Mouse (Mus musculus): ENCODE data around the gene Kdelc2. TPM values are rescaled to one million over a fixed set of nuclear protein-coding genes. Genes with fewer than 3 reads are reported as not detected.
A peak's percentile ranks its signal among the peaks of the same experiment; 100 is the strongest.

Kdelc2 gene
- polyA plus RNA-seq (2012; rRNA removed) = 1.6 and 1.8 TPM in 2 replicates

- Histone ChIP-seq H3K36me3 (ENCODE audit: control insufficient read depth, insufficient read depth, low read length) (no peaks in the 10 kb centered on the region), H3K27ac (ENCODE audit: control insufficient read depth, insufficient read depth, low read length) (no peak within 1 kb of the TSS), H3K4me1 (replicated peaks; ENCODE audit: control insufficient read depth, insufficient read depth, low read length) (peaks cover 7% of the 10 kb centered on the region), H3K4me3 (ENCODE audit: control insufficient read depth, insufficient read depth, low read length) (peak within 1 kb of the TSS; percentile 43), H3K27me3 (ENCODE audit: control insufficient read depth, insufficient read depth, low read length) (no peaks in the 10 kb centered on the region; the same call in 1 of the 2 replicates)
- 3% methylated on average over 75 of the region's 75 CpGs for WGBS
- DNase-seq = peak; percentile 10
- TF ChIP-seq POLR2A (IDR thresholded peaks at IDR 0.05; ENCODE audit: control insufficient read depth, extremely low read depth, insufficient read depth, low read length, poor library complexity) (no peak), CTCF (IDR thresholded peaks at IDR 0.05; ENCODE audit: borderline replicate concordance, control insufficient read depth, extremely low read depth, insufficient read depth, low read length, poor library complexity) (no peak)
Observed at GRCm38 (mm10) chr9:53383951-53384866, at the start of gene Kdelc2. Kdelc2 (plus strand) TSS chr9:53384025.

GRCm38 (mm10) chr9:53335131-53335530, 48.7 kb upstream of the Kdelc2 start:
- 94% methylated on average over 3 of the region's 3 CpGs for WGBS
- Histone ChIP-seq H3K4me1 (replicated peaks; ENCODE audit: control insufficient read depth, insufficient read depth, low read length) (no peaks in the 10 kb centered on the region), H3K36me3 (ENCODE audit: control insufficient read depth, insufficient read depth, low read length) (no peaks in the 10 kb centered on the region), H3K4me3 (ENCODE audit: control insufficient read depth, insufficient read depth, low read length) (no peak overlapping the region), H3K27me3 (ENCODE audit: control insufficient read depth, insufficient read depth, low read length) (no peaks in the 10 kb centered on the region), H3K27ac (ENCODE audit: control insufficient read depth, insufficient read depth, low read length) (no peak overlapping the region)
- no peak for TF ChIP-seq CTCF (IDR thresholded peaks at IDR 0.05; ENCODE audit: borderline replicate concordance, control insufficient read depth, extremely low read depth, insufficient read depth, low read length, poor library complexity)
- no peak for TF ChIP-seq POLR2A (IDR thresholded peaks at IDR 0.05; ENCODE audit: control insufficient read depth, extremely low read depth, insufficient read depth, low read length, poor library complexity)
- no peak for DNase-seq

GRCm38 (mm10) chr9:53339603-53340002, 44.2 kb upstream of the Kdelc2 start:
- 91% methylated on average over 7 of the region's 7 CpGs for WGBS
- TF ChIP-seq CTCF (IDR thresholded peaks at IDR 0.05; ENCODE audit: borderline replicate concordance, control insufficient read depth, extremely low read depth, insufficient read depth, low read length, poor library complexity) (no peak), POLR2A (IDR thresholded peaks at IDR 0.05; ENCODE audit: control insufficient read depth, extremely low read depth, insufficient read depth, low read length, poor library complexity) (no peak)
- no peak for DNase-seq
- no peaks in the 10 kb centered on the region for H3K36me3 ChIP-seq (ENCODE audit: control insufficient read depth, insufficient read depth, low read length)
- H3K4me3 ChIP-seq (ENCODE audit: control insufficient read depth, insufficient read depth, low read length) = no peak overlapping the region
- H3K27ac ChIP-seq (ENCODE audit: control insufficient read depth, insufficient read depth, low read length) = no peak overlapping the region
- H3K4me1 ChIP-seq (replicated peaks; ENCODE audit: control insufficient read depth, insufficient read depth, low read length) = 0 out of 2 replicates have a peak, but pooled peaks cover 4% of the 10 kb centered on the region
- H3K27me3 ChIP-seq (ENCODE audit: control insufficient read depth, insufficient read depth, low read length) = no peaks in the 10 kb centered on the region

GRCm38 (mm10) chr9:53340328-53340916, 43.4 kb upstream of the Kdelc2 start:
- no peak overlapping the region for H3K4me3 ChIP-seq (ENCODE audit: control insufficient read depth, insufficient read depth, low read length)
- H3K4me1 ChIP-seq (replicated peaks; ENCODE audit: control insufficient read depth, insufficient read depth, low read length) = 0 out of 2 replicates have a peak, but pooled peaks cover 4% of the 10 kb centered on the region
- H3K27me3 ChIP-seq (ENCODE audit: control insufficient read depth, insufficient read depth, low read length) = no peaks in the 10 kb centered on the region
- no peak overlapping the region for H3K27ac ChIP-seq (ENCODE audit: control insufficient read depth, insufficient read depth, low read length)
- 59% methylated on average over 17 of the region's 17 CpGs for WGBS
- DNase-seq = no peak
- TF ChIP-seq POLR2A (IDR thresholded peaks at IDR 0.05; ENCODE audit: control insufficient read depth, extremely low read depth, insufficient read depth, low read length, poor library complexity) = no peak
- no peak for TF ChIP-seq CTCF (IDR thresholded peaks at IDR 0.05; ENCODE audit: borderline replicate concordance, control insufficient read depth, extremely low read depth, insufficient read depth, low read length, poor library complexity)
- H3K36me3 ChIP-seq (ENCODE audit: control insufficient read depth, insufficient read depth, low read length) = no peaks in the 10 kb centered on the region

- Histone ChIP-seq H3K4me3 (ENCODE audit: control insufficient read depth, insufficient read depth, low read length) (peak overlapping the region; percentile 12; the same call in 1 of the 2 replicates), H3K4me1 (replicated peaks; ENCODE audit: control insufficient read depth, insufficient read depth, low read length) (0 out of 2 replicates have a peak, but pooled peaks cover 4% of the 10 kb centered on the region), H3K27ac (ENCODE audit: control insufficient read depth, insufficient read depth, low read length) (no peak overlapping the region), H3K27me3 (ENCODE audit: control insufficient read depth, insufficient read depth, low read length) (no peaks in the 10 kb centered on the region), H3K36me3 (ENCODE audit: control insufficient read depth, insufficient read depth, low read length) (no peaks in the 10 kb centered on the region)
- no peak for DNase-seq
- WGBS = 4% methylated on average over 14 of the region's 14 CpGs
- TF ChIP-seq POLR2A (IDR thresholded peaks at IDR 0.05; ENCODE audit: control insufficient read depth, extremely low read depth, insufficient read depth, low read length, poor library complexity) (no peak), CTCF (IDR thresholded peaks at IDR 0.05; ENCODE audit: borderline replicate concordance, control insufficient read depth, extremely low read depth, insufficient read depth, low read length, poor library complexity) (no peak)
Observed at GRCm38 (mm10) chr9:53340969-53341368, 42.9 kb upstream of the Kdelc2 start.

- no peak overlapping the region for H3K4me3 ChIP-seq (ENCODE audit: control insufficient read depth, insufficient read depth, low read length)
- no peaks in the 10 kb centered on the region for H3K27me3 ChIP-seq (ENCODE audit: control insufficient read depth, insufficient read depth, low read length)
- DNase-seq = no peak
- 87% methylated on average over 3 of the region's 3 CpGs for WGBS
- TF ChIP-seq CTCF (IDR thresholded peaks at IDR 0.05; ENCODE audit: borderline replicate concordance, control insufficient read depth, extremely low read depth, insufficient read depth, low read length, poor library complexity) (no peak), POLR2A (IDR thresholded peaks at IDR 0.05; ENCODE audit: control insufficient read depth, extremely low read depth, insufficient read depth, low read length, poor library complexity) (no peak)
- H3K4me1 ChIP-seq (replicated peaks; ENCODE audit: control insufficient read depth, insufficient read depth, low read length) = 0 out of 2 replicates have a peak, but pooled peaks cover 4% of the 10 kb centered on the region
- H3K27ac ChIP-seq (ENCODE audit: control insufficient read depth, insufficient read depth, low read length) = no peak overlapping the region
- no peaks in the 10 kb centered on the region for H3K36me3 ChIP-seq (ENCODE audit: control insufficient read depth, insufficient read depth, low read length)
Observed at GRCm38 (mm10) chr9:53341981-53342380, 41.8 kb upstream of the Kdelc2 start.
